Mouse (Mus musculus): ENCODE measurements at regions not wholly inside any gene's neighbourhood (a gene's known extent, or its start where the extent isn't known, plus 50 kb on each side); places are given as distances from the start of the nearest gene placed in this dataset.

DNA sequence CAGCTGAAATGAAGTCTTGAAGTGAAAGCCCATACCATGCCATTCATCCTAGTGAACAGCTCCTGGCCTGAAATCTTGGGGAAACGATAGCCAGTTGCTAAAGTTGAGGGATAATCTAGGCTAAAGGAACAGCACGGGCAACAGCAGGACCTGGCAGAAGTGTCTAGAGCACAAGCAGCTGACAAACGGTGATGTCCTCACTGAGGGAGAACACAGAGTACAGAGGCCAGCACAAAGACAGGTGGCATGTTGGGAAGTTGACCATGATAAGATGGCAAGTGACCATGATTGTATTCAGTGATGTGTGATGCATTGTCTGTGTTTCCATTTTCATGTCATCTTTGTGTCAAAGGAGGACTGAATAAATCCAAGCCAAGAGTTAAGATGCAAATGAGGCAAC is 212.4 kb upstream of the Ntm start:
- no peak for DNase-seq (ENCODE audit: low spot score)

- no peak for DNase-seq (ENCODE audit: low spot score)
Observed at GRCm38 (mm10) chr9:30183409-30183808, 220.5 kb upstream of the Ntm start.

DNA sequence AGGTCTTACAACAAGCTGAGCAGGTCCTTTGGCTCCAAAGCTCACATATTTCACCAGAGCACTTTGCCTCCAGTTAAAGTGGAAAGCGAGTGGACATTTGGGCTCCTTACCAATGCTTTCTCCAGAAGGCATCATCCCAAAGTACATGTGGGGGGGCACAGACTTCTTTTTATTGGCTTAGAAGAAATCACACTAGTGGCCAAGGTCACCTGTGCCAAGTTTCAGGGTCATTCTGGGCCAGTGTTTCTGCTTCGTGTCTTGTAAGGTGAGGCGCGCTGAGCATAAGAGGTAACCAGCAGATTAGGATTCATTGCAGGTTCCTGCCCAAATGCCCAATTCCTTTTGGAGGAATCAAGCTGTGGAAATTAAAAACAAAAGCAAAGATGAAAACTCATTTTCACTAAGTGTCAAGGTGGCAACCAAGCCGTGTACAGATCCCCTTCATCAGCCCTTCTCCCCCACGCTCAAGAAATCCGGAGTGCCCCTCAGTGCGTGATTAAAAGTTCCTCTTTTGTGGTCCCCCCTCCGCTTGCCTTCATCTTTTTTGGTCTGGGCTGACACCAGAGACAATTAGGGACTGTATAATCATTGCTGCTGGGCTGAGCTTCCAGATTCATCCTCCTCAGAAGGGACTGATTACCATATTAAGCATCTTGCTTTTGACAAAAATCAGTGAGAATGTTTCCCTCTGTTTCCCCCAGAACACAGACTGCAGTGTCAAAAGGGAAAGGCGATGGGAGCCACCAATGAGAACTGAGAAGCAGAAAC is 222.2 kb upstream of the Ntm start:
- no peak for DNase-seq (ENCODE audit: low spot score)

DNA sequence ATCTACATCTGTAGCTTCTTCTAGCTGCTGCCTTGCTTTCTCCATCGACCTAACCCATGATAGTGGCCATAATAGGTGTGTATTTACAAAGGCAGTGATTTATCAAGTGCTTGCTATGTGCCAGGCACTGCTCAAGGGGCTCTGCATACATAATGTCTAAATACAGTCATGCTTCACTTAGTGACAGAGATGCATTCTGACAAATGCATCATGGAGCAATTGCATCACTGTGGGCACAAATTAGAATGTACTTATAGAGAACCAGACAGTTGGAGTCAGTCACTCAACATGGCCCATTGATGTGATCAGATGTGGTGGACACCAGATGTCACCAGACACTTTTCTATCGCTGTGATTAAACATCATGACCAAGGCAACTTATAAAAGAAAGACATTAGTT is 223.3 kb upstream of the Ntm start:
- DNase-seq (ENCODE audit: low spot score) = no peak

DNA sequence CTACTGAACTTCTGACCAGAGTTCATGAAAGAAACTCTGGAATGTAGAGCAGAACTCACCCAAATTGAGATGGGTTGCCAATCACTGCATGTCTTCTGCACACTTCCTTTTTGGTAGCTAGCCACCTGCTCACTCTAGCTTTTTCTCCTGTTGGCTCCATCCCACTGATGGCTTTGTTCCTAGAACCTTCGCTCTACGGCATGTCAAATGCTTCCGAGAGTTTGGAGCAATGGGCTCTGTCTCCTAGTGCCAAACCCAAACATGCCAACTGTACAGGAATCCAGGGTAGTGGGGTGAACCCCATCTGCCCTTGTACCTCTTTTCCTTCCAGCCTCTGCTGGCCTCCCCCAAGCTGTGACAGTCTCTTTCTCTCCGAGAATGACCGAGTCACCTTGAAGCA is 227.1 kb upstream of the Ntm start:
- DNase-seq (ENCODE audit: low spot score) = no peak

GRCm38 (mm10) chr9:30191119-30191518 is 228.2 kb upstream of the Ntm start:
- no peak for DNase-seq (ENCODE audit: low spot score)

DNA sequence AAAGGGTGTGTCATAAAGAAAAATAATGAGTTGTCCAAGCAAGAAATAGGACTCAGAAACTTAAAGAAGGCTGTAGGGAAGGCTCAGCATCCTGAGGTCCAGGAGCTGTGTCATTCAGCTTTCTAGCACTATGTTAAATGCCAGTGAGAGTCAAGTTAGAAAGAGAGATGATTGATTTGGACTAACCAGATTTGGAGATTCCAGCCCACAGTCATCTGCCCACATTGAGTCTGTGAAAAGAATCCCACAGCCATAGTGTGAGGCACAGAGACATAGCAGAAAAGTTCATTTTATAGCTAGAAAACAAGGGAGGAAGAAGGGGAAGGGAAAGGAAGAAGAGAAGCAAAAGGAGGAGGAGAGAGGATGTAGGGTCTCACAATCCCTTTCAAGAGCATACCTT is 229.0 kb upstream of the Ntm start:
- DNase-seq (ENCODE audit: low spot score) = no peak

- DNase-seq (ENCODE audit: low spot score) = no peak
Observed at GRCm38 (mm10) chr9:30194866-30195265, 231.9 kb upstream of the Ntm start.

DNA sequence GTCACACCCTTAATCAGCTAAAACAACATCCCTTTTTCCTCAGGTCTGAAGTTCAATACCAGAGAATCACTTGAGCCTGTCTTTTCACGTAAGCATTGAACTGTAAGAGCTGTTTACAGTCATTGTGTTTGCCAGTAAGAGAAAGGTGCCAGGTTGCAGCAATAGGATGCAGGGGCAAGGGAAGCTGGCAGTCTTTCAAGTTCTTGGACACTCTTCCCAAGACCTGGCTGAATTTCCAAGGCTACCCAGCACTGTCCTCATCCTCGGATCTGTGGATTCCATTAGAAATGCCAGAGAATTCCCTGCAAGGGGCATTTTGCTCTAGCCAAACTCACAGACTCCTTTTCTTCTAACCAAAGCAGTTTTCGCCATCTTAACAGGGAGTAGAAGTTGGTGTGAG is 224.5 kb upstream of the Snx19 start:
- DNase-seq (ENCODE audit: low spot score) = no peak

DNA sequence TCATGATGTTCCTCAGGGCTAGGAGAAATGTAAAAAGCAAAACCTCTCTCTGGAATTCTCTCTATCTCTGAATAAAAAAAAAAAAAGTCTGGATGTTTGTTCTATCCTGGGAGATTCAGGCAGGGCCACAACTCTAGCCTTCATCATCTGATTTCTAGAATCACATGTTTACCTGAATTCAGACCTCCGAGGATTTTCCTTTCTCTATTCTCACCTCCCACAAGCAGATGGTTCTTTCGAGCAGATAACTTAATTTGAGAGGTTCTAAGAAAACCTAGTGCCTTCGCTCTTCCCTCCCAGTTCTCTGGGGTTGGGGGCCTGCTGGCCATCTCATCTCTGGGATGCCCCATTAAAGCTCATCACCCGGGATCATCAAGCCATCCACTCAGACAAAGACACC is 219.3 kb upstream of the Snx19 start:
- DNase-seq (ENCODE audit: low spot score) = no peak

DNA sequence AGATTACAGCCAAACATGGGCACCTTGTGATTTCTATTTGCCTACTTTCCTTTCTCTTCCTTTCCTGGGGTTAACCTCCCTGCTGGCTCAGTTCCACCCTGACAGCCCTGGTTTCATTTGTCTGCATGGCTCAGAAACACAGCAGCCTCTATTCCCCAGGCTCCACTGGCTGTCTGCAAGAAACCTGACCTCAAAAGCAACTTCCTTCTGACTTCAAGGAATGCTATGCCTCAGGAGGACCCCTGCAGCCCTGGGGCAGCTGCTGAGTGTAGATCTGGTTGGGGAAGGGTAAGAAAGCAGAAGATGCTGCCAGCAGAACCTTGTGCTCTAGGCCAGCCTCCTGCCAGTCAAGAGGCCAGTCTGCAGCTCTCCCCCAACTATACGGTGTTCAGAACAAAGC is 217.1 kb upstream of the Snx19 start:
- DNase-seq (ENCODE audit: low spot score) = no peak

- DNase-seq (ENCODE audit: low spot score) = no peak
Observed at GRCm38 (mm10) chr9:30212471-30213075, 214.3 kb upstream of the Snx19 start.

- no peak for DNase-seq (ENCODE audit: low spot score)
Observed at GRCm38 (mm10) chr9:30234501-30235163, 192.3 kb upstream of the Snx19 start.

DNA sequence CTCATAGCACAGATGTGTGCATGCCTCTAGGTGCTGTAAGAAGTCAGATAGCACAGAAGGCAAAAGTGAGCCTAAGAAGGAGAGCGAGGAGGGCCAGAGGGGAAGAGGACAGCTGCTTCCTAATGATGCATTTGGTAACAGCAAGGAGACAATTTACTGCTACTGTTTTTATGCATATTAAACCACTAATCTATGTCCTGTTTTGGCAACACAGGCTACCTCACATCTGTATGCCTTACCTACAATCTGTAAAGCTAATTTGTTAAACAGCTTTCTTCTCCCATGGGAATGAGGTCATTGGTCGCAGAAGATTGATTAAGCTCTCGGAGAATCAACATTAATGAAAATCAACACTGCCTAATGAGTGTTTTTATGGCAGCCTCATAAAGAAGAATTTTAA is 191.1 kb upstream of the Snx19 start:
- no peak for DNase-seq (ENCODE audit: low spot score)

- DNase-seq (ENCODE audit: low spot score) = no peak
Observed at GRCm38 (mm10) chr9:30242107-30242506, 184.8 kb upstream of the Snx19 start.

- DNase-seq (ENCODE audit: low spot score) = peak; percentile 28
Observed at GRCm38 (mm10) chr9:30264533-30265168, 162.3 kb upstream of the Snx19 start.

DNA sequence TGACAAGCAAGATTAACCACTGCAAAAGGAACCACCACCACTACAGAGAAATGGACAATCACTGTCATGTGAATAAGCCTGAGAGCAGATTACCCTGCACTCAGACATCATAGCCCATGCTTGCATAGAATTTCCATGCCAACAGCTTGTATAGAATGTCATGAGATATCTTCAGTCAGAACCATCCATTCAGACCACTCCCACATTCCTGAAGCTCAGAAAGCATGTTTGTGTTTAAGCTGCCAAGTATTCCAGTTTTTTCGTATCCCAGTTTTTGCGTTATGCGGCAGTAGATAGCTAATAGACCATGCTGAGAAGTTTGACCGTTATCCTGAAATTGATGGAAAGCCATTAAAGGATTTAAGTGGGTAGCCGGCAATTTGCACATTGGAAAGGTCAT is 155.8 kb upstream of the Snx19 start:
- no peak for DNase-seq (ENCODE audit: low spot score)

DNA sequence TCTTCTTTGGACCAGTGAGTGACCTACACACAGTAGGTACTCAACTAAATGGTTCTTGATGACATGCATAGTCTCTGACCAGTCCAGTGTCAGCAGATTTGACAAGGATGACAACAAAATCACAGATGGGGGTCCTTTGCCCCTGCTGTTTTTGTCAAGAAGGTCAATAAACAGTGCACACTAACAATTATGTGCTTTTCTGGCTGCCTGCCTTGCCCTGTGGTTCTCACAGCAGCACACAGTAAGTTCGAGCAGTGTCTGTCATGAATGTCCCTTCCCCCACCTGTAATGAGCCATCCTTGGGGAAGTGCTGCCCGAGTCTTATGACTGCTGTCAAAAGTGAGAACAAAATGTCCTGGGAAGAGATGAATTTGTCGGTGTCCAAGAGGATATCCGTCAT is 153.1 kb upstream of the Snx19 start:
- no peak for DNase-seq (ENCODE audit: low spot score)

DNA sequence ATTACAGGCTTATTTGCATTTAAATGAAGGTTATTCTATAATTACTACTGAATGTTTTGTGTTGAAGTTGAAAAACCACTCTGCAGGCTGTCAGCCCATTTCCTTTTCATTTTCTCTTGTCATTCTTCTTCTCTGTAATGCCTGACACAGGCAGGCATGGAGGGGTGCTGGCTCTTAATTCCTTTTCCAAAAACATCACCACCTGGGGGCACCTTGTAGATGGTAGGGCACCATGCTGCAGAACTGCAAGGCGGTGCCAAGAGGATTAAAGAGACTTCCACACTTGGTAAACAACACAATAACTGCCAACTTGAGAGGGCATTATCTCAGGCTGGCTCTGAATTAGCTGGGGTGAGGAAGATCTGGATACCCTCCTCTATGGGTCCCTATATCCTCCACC is 148.7 kb upstream of the Snx19 start:
- no peak for DNase-seq (ENCODE audit: low spot score)

DNA sequence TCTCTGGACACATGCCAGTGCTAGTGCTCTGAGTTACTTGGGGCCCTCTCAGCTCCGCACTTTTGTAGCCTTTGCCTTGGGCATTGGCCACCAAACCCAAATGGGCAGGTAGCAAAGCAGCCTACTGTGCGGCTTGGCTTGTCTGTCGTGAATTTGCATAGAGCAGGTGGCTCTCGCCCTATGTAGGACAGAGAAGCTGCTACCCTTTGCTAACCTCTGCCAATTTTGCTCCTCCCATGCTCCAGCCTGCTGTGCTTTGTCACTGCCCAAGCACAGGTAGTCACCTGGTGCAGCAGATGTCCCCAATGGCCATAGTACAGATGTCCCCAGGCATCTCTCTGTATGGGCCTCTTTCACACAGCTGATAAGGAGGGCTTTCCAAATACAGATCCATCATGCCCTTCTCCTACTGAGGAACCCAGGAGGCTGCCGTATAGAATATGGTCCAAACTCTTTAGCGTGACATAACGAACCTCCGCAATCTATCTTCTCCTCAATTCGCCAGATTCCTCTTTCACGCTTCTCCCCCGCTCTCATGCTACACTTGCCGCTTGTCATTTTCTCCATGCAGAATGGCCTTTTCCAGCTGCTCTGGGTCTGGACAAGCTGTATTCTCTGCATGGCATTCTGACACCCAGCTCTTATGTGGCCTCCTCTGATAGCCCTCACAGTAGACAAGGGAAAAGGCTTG is 143.7 kb upstream of the Snx19 start:
- DNase-seq (ENCODE audit: low spot score) = no peak

DNA sequence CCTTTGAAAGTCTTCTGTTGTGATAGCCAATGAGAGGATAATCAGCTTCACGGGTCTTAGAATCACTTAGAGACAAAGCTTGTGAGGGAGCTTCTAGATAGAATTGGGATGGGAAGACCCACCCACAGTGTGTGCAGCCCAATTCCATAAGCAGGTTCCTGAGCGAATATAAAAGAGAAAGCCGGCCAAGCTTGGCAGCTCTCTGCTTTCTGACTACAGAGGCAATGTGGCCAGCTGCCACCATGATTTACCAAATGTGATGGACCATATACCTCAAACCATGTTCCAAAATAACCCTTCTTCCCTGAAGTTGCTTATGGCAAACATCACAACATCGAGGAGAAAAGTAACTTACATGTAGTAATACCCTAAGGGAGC is 143.1 kb upstream of the Snx19 start:
- no peak for DNase-seq (ENCODE audit: low spot score)

DNA sequence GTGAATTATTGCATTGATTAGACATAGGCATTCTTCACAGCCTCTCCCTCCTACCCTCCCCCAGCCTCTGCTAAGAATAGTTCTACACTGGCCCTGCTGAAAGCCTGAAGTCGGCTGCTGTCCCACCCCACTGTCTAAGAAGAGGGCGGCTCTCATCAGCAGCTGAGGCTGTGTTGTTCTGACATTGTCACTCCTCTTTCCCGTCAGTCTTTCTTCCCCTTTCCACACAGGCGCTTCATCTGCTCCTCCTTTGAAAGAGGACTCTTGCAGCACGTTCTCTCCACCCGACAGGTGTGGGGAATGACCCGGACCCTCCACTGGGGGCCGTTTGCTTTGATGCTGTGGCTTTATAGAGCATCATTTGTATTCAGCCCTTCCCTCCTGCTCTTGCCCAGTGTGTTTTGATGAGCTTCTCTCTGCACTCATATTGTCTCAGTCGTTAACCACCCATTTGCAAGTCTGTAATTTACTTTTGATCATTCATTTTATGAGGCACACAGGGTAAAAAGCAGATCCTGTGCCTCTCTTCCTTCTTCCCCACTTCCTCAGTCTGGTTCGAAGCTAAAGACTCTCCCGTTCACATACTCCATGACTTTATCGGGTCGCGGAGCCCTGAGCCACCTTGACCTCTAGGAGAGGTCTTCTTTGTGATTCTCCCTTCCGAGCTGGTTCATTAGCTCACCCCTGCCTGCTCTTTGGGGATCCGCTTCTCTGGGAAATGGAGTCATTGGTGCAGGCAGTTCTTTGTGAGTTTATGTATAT is 142.2 kb upstream of the Snx19 start:
- no peak for DNase-seq (ENCODE audit: low spot score)
